Mouse (Mus musculus) forebrain, postnatal 0 days (tissue): ENCODE measurements at regions not wholly inside any gene's neighbourhood (a gene's known extent, or its start where the extent isn't known, plus 50 kb on each side); places are given as distances from the start of the nearest gene placed in this dataset.

Source experiments
- ATAC-seq: fragments of 200-750 bp; cut with Nextera tagmentation; 2 replicates; pipeline ENCODE4 v1.8.0; 2017; ENCODE audit warnings: mild to moderate bottlenecking, moderate library complexity
- DNase-seq: peaks from one replicate; pipeline ENCODE4 v3.0.0-alpha.2; 2015
- H3K27ac ChIP-seq: fragments of 300-500 bp; sonication (generic); 2 replicates; pipeline ENCODE4 v1.5.1; 2014; ENCODE audit warnings: low read depth, mild to moderate bottlenecking, antibody characterized with exemption, low read length, moderate library complexity, mixed read lengths
- H3K27me3 ChIP-seq: fragments of 300-500 bp; sonication (generic); 2 replicates; pipeline ENCODE4 v1.6.1; 2014; ENCODE audit warnings: mild to moderate bottlenecking, low read length, mixed read lengths; ENCODE audit not compliant: insufficient read depth
- H3K36me3 ChIP-seq: fragments of 300-500 bp; sonication (generic); 2 replicates; pipeline ENCODE4 v1.6.1; 2014; ENCODE audit warnings: mild to moderate bottlenecking, moderate library complexity; ENCODE audit not compliant: insufficient read depth
- H3K4me1 ChIP-seq: fragments of 300-500 bp; sonication (generic); 2 replicates; pipeline ENCODE4 v1.6.1; 2014; ENCODE audit warnings: antibody characterized with exemption; ENCODE audit not compliant: insufficient read depth
- H3K4me2 ChIP-seq: fragments of 300-500 bp; sonication (generic); 2 replicates; pipeline ENCODE4 v1.6.1; 2014; ENCODE audit warnings: low read depth, mild to moderate bottlenecking, moderate library complexity
- H3K4me3 ChIP-seq: fragments of 300-500 bp; sonication (generic); 2 replicates; pipeline ENCODE4 v1.5.1; 2014; ENCODE audit warnings: low read depth, low read length, mixed read lengths
- H3K9ac ChIP-seq: fragments of 300-500 bp; sonication (generic); 2 replicates; pipeline ENCODE4 v1.6.1; 2014; ENCODE audit warnings: mild to moderate bottlenecking
- H3K9me3 ChIP-seq: fragments of 300-500 bp; sonication (generic); 2 replicates; pipeline ENCODE4 v1.6.1; 2016; ENCODE audit warnings: low read length
- CTCF ChIP-seq: sonication (generic); IDR thresholded peaks from 2 replicates; pipeline ENCODE4 v1.5.1; 2016; ENCODE audit warnings: antibody characterized with exemption, control low read depth, low read depth
- WGBS: fragments of 180-500 bp; shearing (Covaris S2); extraction: QIAGEN DNeasy Blood & Tissue Kit; methylation state at CpG from one replicate; pipeline ENCODE4 v1.1.7; 2014; 5-methylcytosine and 5-hydroxymethylcytosine counted together

DNA sequence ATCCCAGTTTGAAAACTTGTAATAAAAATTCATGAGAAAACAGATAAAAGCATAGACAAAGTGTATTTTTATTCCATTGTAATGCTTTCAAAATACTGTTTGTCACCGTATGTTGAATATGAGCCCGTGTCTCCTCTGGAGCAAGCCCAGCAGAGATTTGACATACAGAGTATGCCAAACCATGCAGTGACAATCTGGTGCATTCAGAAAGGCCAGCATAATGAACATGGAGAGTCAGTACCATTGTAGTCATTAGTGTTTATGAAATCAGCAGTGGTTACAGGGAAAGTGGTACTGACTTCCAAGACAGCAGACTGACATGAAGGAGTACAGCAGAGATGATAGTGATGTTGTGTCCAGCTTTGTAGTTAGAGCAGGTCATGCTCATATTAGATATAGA is 1034.9 kb downstream of the Gm597 start:
- Histone ChIP-seq H3K9me3 (no peaks in the 10 kb centered on the region), H3K4me3 (no peak overlapping the region), H3K4me2 (no peak overlapping the region), H3K4me1 (no peaks in the 10 kb centered on the region), H3K27ac (no peak overlapping the region), H3K36me3 (no peaks in the 10 kb centered on the region), H3K27me3 (no peaks in the 10 kb centered on the region), H3K9ac (no peak overlapping the region)
- DNase-seq, result peak; percentile 9
- TF ChIP-seq CTCF, result no peak
- no peak; the same call in 1 of the 2 replicates for ATAC-seq
- 56% methylated on average over 2 of the region's 2 CpGs for WGBS
